In the genomic region with DNA sequence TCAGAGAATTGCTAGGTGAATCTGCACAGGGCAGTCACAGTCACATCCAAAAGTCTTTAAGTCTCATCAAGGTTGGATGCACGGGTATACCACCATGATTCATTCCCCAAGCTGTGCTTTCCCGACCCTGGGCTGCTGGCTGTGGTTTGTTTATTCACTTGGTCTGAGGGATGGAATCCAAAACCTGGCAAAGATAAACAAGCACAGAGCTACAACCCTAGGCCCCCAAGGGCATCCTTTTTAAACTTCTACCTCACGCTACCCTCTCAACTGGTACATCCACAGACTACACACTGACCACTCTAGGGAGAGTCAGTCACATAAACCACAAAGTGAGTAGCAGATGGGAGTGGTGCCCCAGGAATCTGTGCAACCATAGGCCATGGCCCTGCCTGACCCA, we compare ENCODE assay signal across 10 mouse cellular contexts. TPM values are rescaled to one million over a fixed set of nuclear protein-coding genes. Genes with fewer than 3 reads are reported as not detected.
DNase-seq lines count a peak whose midpoint lies in the region; ATAC-seq lines count a peak whose summit lies in the region.
"Had no signal": no experiment of that assay in that cellular context is flagged by ENCODE, and none has a peak within 500 bp of the region (broad histone marks: within the 10 kb centered on the region; RNA-seq: fewer than 3 reads in every experiment).

No protein-coding gene starts in this region.

- no peak for ATAC-seq in neural tube, embryonic 11.5 days (ENCODE audit: insufficient read depth, low FRiP score, low TSS enrichment)
- no peak for ATAC-seq in limb, embryonic 11.5 days (ENCODE audit: insufficient number of reproducible peaks, low FRiP score, low TSS enrichment, low read depth)
- ATAC-seq in stomach, embryonic 16.5 days (ENCODE audit: insufficient read depth, low FRiP score), result no peak
- no peak for ATAC-seq in erythroblast, adult 5-6 weeks (replicated peaks; ENCODE audit: low FRiP score, poor library complexity, severe bottlenecking)
- ATAC-seq: activated CD4-positive, CD25-positive, alpha-beta regulatory T cell, adult 4 months had no signal

- H3K27me3 ChIP-seq in neural tube, embryonic 11.5 days (ENCODE audit: control insufficient read depth, insufficient read depth, low read length), result no peaks in the 10 kb centered on the region
- H3K27me3 ChIP-seq in limb, embryonic 11.5 days (ENCODE audit: control insufficient read depth, insufficient read depth, low read length), result no peaks in the 10 kb centered on the region
- H3K27me3 ChIP-seq in stomach, embryonic 16.5 days (ENCODE audit: control insufficient read depth, insufficient read depth, low read length), result no peaks in the 10 kb centered on the region

- peak; percentile 86 for DNase-seq in heart, adult 11 months
- no peak for DNase-seq in heart, adult 9 months (ENCODE audit: low spot score in 2 of 2)
- no peak for DNase-seq in neural tube, embryonic 11.5 days (ENCODE audit: low spot score)
- no peak for DNase-seq in neural tube, embryonic 10.5 days (ENCODE audit: extremely low spot score, low spot score)
- no peak for DNase-seq in limb, embryonic 11.5 days (ENCODE audit: low spot score)
- no peak for DNase-seq in ovary, postnatal 10 days (ENCODE audit: low spot score)
- DNase-seq: cerebellum, adult 8-10 months had no signal

- H3K9ac ChIP-seq in neural tube, embryonic 11.5 days (ENCODE audit: low read length), result no peak overlapping the region
- H3K9ac ChIP-seq in limb, embryonic 11.5 days (ENCODE audit: low read length), result no peak overlapping the region
- H3K9ac ChIP-seq in stomach, embryonic 16.5 days (ENCODE audit: low read length), result peak overlapping the region; percentile 87; the same call in 1 of the 2 replicates

- no peaks in the 10 kb centered on the region for H3K9me3 ChIP-seq in neural tube, embryonic 11.5 days (ENCODE audit: control insufficient read depth, low read length)
- no peaks in the 10 kb centered on the region for H3K9me3 ChIP-seq in limb, embryonic 11.5 days (ENCODE audit: control insufficient read depth, low read length)
- H3K9me3 ChIP-seq in stomach, embryonic 16.5 days (replicated peaks; ENCODE audit: control insufficient read depth, low read length), result no peaks in the 10 kb centered on the region

- H3K36me3 ChIP-seq in neural tube, embryonic 11.5 days (ENCODE audit: control insufficient read depth, insufficient read depth, low read length), result no peaks in the 10 kb centered on the region
- H3K36me3 ChIP-seq in limb, embryonic 11.5 days (ENCODE audit: control insufficient read depth, insufficient read depth, low read length), result no peaks in the 10 kb centered on the region
- H3K36me3 ChIP-seq in stomach, embryonic 16.5 days (ENCODE audit: control insufficient read depth, insufficient read depth, low read length), result no peaks in the 10 kb centered on the region

- no peak overlapping the region for H3K27ac ChIP-seq in neural tube, embryonic 11.5 days (ENCODE audit: low read depth, low read length)
- no peak overlapping the region for H3K27ac ChIP-seq in limb, embryonic 11.5 days (replicated peaks; ENCODE audit: low read depth, low read length)
- no peak overlapping the region for H3K27ac ChIP-seq in stomach, embryonic 16.5 days (ENCODE audit: low read length)

- H3K4me3 ChIP-seq in neural tube, embryonic 11.5 days (ENCODE audit: low read depth, low read length), result no peak overlapping the region
- H3K4me3 ChIP-seq in limb, embryonic 11.5 days (ENCODE audit: low read depth, low read length), result no peak overlapping the region; the same call in 1 of the 2 replicates
- H3K4me3 ChIP-seq in stomach, embryonic 16.5 days (replicated peaks; ENCODE audit: low read length), result peak overlapping the region; percentile 78; the same call in 1 of the 2 replicates

- WGBS in neural tube, embryonic 11.5 days, result 47% methylated on average over 3 of the region's 3 CpGs
- WGBS in limb, embryonic 11.5 days, result 53% methylated on average over 3 of the region's 3 CpGs
- WGBS in stomach, embryonic 16.5 days, result 52% methylated on average over 3 of the region's 3 CpGs

- H3K4me1 ChIP-seq in neural tube, embryonic 11.5 days (ENCODE audit: control insufficient read depth, insufficient read depth, low read length), result peaks cover 11% of the 10 kb centered on the region
- H3K4me1 ChIP-seq in limb, embryonic 11.5 days (ENCODE audit: control insufficient read depth, insufficient read depth, low read length), result peaks cover 27% of the 10 kb centered on the region
- H3K4me1 ChIP-seq in stomach, embryonic 16.5 days (ENCODE audit: control insufficient read depth, insufficient read depth, low read length), result peaks cover 44% of the 10 kb centered on the region

- H3K4me2 ChIP-seq in neural tube, embryonic 11.5 days (ENCODE audit: low read depth), result peak overlapping the region; percentile 12; the same call in 1 of the 2 replicates
- peak overlapping the region; percentile 82 for H3K4me2 ChIP-seq in limb, embryonic 11.5 days (ENCODE audit: low read depth, severe bottlenecking)
- H3K4me2 ChIP-seq in stomach, embryonic 16.5 days (ENCODE audit: low read depth, low read length), result peak overlapping the region; percentile 84; the same call in 1 of the 2 replicates

RNA-seq across cellular contexts. Expression of gene Ptgfrn, which starts 1.8 kb away (rescaled TPM):
- polyA plus RNA-seq in neural tube, embryonic 11.5 days (2014; fragmentation: Nextera tagmentation; extraction: Ambion mirVana), result 3.1 and 3.6 TPM in 2 replicates
- 6.4 and 6.6 TPM in 2 replicates for polyA plus RNA-seq in limb, embryonic 11.5 days (2014; fragmentation: Nextera tagmentation; extraction: Ambion mirVana)
- 4.6 and 4.9 TPM in 2 replicates for polyA plus RNA-seq in stomach, embryonic 16.5 days (2015; fragmentation: Nextera tagmentation; extraction: Ambion mirVana)
- 6.3 TPM in 1 of 2 replicates, not detected in the other for total RNA-seq in erythroblast, adult 5-6 weeks (2015; ENCODE audit: low replicate concordance)
- 0.09 TPM in 1 of 2 replicates, not detected in the other for total RNA-seq in erythroblast, adult 5-6 weeks (2017; ENCODE audit: low replicate concordance)

Comparison
In these comparisons a context has a peak if more than half of its experiments do, and no peak if none do; other contexts are left out.
1. H3K4me2 ChIP-seq: peak in every context shown above with its lines; median percentile 84 in stomach, embryonic 16.5 days; 82 in limb, embryonic 11.5 days; 12 in neural tube, embryonic 11.5 days.